Mouse (Mus musculus) heart, adult 18-20 months (tissue): ENCODE results near the gene Ttc26. TPM values are rescaled to one million over a fixed set of nuclear protein-coding genes. Genes with fewer than 3 reads are reported as not detected.

Source experiments
- DNase-seq, 2 experiments: peaks; one replicate each; pipeline ENCODE4 v3.0.0; 2021 to 2022; ENCODE audit warnings: mixed read lengths in 1 of 2
- long read RNA-seq, 2 experiments: library from polyadenylated mRNA; stranded (forward); transcript quantifications; one replicate each; pipeline ENCODE4 v2.0.0; 2021
- total RNA-seq, 2 experiments: library from RNA; stranded (reverse); gene quantifications; 2 replicates each; pipeline ENCODE4 v1.2.3; 2021

The Ttc26 gene
- total RNA-seq: 1 to 10 TPM; 1.7 to 2.4 TPM
- long read RNA-seq, experiment 1, full-length matches to known transcripts: 1 of 2 reads
- long read RNA-seq, experiment 1, partial matches to known transcripts: 1 of 2 reads
- long read RNA-seq, experiment 1, other reads (novel, unspliced or antisense): 0 of 2 reads
- long read RNA-seq, experiment 2: 0 reads

DNA sequence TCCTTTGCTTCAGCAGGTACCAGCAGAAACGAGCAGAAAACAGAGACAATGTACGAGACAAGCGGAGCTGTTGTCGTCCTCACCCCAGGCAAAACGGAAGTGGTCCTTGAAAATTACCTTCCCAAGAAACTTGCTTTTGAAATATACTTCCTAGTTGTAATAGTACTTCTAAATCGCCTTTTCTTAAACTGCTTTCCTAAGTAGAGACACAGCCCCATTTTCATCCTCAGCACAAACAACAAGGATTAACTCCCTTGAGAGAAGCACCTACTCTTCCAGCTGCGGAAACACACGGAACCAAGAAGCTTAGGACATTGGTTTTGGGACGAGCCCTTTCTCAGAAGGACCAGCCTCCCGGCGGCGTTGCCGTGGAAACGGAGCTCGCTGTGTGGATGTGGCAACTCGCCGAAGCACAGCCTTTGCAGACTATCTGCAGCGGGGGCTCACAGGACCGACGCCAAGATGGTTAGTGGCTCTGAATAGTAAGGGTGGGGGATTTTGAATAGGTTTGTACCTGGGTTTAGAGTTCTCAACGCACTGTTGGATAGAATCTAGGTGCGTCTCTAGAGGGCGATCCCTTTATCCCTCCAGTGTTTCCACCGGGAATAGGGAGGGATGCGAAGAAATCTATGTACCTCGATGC lies at the start of gene Ttc26:
Gene Ttc26 (plus strand): TSS at position 341 of the 643 bp plus-strand sequence.
- DNase-seq: peak; percentile 82 to 93

DNA sequence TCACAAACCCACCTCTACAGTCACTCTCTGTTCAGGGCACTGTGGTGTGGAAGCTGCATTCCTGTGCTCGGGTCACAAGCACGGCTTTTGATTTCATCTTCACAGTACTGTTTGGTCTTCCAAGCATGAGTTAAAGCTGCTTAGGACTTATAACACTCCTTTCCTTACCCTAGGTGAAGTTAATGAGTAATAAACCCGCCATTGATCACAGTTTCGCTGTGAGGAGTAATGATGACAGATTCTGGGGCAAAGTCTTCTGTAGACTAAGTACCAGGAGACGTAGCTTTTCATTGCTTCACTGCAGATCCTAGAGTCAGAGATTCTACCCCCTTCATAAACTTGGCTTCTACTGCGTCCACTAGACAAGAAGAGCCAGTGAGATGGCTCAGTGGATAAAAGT lies 46.0 kb upstream of the Ttc26 start:
- no peak for DNase-seq

DNA sequence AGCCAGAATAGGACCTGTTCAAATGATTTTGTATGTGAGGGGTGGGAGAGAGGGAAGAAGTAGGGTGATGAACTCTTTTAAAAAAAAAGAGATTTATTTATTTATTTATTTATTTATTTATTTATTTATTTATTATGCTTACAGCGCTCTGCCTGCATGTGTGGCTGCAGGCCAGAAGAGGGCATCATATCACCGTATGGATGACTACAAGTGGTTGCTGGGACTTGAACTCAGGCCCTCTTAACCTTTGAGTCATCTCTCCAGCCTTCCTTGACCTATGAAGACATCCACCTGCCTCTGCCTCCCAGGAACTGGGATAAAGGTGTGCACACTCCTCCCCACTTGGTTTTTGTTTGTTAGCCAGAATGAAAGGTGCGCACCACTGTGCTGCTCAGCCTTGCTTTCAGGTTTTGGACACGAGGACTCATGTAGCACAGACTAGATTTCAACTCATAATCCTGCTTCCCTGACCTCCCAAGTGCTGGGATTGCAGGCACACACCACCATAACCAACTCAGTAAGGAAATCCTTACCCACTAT lies 44.0 kb upstream of the Ttc26 start:
- DNase-seq: peak in 1 of 2 experiments; percentile 17

DNA sequence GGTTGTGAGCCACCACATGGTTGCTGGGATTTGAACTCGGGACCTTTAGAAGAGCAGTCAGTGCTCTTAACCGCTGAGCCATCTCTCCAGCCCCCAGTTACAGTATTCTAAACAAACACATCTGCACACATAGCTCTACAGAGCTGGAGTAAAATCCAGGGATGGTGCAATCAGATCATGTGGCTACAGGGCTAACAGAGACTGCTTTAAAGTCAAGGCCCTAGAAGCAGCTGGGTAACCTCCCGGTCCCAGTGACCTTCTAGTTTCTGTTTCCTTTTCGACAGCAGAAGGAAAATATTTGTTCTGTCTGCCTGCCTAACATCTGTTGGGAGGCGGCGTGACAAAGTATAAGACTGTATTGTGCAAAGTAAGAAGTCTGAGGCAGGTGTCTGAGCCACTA lies 43.3 kb upstream of the Ttc26 start:
- peak; percentile 63 to 76 for DNase-seq

DNA sequence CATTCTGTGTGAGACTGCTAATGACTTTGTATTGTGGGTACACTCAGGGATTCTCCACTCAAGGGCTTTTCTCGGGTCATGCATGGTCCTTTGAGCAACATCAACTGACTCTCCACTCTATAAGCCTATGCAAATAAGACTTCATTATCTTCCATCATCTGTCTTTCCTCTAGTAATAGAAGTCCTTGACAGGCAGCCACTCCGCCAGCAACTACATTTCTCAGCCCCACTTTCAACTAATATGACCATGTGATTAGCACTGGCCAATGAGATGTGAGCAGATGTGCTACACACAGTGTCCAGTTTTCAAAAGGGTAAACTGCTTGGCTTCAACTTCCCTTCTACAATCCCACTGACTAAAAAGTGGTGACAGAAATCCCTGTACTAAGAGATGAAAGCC lies 42.2 kb upstream of the Ttc26 start:
- no peak for DNase-seq

DNA sequence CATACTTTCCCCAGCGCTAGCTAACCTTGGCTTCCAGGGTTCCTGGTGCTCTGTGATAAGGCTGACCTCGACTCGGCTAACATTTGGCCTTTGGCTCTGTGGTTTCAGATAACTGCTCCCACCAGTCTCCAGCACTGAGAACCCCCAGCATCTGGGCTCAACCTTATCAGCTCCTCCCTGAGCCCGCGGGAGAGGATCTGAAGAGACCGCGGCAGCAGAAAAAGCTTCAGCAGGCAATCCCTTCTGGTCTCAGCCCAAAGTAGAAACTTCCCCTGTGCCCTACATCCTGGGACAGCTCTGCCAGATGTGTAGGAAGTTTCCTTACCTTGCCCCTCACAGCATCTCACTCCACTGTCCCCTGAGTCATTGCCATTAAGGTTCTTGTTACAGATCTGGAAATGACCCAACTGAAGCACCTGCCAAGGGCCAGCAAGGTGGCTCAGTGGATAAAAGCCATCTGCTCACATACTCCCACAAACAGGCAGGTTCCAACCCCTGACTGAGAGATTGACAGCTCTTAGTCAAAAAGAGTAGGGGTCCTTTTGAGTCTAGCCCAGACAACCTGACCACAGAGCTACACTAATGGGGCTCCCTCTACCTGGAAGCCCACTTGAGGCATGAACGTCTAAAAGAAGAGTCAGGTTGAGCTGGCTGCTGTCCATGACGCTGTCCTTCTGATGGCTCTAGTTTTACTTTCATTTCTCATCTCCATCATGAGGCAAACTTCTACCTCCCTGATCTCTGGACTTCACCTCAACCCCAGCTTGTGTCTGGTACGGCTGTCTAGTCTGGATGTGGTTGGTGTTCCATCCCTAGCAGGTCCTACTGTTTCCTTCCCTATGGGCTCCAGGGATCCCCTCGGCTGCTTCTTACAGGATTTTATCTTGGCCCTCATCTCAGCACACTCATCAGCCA lies 39.3 kb upstream of the Ttc26 start:
- DNase-seq: peak in 1 of 2 experiments; percentile 13

DNA sequence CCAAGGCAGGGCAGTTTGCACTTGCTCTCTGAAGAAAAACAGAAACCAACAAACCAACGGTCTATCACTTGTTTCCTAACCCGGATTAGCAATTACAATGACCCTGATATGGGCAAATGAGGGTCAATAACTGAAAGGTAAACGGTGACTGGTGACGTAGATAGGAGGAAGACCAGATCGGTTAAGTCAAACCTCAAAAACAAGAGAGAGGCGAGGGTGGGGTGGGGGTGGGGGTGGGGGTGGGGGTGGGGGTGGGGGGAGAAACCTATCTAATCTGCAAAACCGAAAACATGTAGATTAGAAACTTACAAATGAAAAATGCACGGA lies 38.6 kb upstream of the Ttc26 start:
- DNase-seq: no peak

DNA sequence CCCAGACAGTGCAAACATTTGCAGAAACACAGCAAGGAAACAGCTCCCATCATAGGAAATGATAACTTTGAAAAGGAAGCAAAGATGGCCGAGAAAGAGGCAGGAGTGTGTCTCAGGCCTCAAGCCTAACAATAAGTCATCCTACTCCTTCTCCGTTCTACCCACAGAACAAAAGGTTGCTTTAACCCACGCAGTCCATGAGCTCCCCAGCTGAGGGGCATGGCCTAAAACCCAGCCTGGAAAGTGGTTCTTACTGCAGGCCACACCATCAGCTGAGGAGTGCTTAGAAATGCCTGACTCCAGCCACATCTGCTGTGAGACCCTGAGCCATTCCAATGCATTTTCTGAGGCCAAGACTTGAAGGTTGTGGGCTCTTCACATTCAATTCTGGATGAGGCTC lies 37.7 kb upstream of the Ttc26 start:
- DNase-seq: no peak

DNA sequence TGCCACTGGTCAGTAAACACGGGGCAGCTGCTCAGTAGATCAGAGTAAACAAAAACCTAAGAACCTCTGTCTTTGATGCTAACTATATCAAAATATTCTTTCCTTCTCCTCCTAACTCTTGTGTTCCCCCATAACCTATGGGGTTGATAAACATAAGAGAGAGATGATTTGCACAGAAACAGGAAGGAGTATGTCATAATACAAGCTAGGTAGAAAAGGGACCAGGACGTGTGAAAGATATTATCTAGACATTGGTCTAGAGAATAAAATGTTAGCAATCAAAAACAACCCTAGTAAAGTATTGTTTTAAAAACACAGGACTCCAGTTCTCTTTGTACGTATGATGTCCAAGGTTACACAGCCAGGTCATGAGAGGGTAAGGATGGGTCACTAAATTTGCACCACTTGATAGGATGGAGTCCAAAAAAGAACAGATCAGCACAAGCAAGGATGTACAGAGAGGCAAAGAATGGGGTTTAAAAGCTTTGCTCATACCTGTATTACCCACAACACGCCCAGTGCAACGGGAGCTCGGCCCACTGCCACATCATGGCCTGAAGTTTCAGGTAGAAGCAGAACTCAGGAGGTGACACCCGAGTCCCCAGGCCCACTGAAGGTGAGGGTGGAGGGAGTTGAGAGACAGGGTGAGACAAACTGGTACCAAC lies 37.1 kb upstream of the Ttc26 start:
- DNase-seq: no peak

DNA sequence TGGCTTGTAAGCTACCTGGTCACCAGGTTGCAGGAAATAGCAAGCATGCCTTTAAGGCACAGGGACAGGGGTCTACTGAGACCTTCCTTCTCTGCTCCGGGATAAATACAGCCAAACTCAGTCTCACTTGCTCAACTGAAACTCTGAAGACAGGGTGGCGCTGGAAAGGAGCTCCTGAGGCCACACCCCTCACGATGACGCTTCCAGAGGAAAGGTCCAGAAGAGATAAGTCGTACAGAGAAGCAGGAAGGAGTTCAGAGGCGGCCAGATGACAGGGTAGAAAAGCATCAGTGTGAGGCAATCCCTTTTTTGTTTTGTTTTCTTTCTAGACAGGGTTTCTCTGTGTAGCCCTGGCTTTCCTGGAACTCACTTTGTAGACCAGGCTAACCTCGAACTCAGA lies 35.5 kb upstream of the Ttc26 start:
- DNase-seq: peak; percentile 83 to 89

DNA sequence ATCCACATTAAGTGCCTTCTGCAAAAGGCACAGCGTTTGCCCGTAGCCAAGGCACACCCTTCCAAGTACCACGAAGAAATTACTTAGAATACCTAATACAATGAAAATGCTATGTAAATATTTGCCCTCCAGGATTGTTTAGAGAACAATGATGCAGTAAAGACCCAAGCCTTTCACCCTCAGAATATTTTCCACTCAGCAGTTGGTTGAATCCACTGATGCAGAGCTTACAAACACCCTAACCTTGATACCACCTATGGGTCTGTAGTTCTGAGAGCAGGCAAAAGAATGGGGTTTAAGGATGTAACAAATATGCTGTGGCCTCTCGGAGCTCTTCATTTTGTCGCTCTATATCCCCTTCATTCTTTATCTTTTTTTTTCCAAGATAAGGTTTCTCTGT lies 33.4 kb upstream of the Ttc26 start:
- DNase-seq: no peak

DNA sequence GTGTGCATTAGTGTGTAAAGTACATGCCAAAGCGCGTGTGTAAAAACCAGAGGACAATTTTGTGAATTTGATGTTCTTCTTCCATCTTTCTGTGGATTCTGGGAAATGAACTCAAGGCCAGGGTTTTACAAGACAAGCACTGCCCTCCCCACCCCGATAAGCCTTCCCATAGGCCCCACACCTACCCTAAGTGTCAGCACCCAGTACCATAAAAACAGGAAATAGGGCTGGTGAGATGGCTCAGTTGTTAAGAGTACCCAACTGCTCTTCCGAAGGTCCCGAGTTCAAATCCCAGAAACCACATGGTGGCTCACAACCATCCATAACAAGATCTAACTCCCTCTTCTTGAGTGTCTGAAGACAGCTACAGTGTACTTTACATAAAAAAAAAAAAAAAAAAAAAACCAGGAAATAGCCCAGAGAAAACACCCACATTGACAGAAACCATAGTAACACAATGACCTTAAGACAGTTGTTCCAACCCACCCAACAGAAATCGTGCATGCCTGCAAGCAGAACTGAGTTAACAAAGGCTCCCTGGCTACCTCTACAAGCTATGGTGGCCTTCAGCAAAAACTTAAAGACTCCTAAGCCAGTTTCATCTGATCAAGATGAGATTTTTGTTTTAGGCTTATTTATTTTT lies 32.3 kb upstream of the Ttc26 start:
- no peak for DNase-seq

DNA sequence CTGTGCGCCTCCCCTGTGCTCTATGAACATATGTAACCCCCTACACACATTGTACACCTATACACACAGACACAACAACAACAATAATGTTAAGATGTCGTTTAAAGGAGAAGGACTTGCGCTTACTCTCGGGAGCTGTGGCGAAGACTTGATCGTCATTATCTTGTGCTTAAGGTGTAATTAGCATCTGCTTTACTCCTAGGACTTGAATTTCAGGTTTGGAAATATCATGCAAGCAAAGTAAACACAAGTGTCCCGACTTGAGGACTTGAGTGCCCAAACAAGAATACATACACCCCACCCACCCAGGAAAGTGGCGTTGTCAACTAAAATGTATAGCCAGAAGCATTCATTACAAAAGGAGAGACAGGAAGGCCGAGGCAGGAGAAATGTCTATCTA lies 31.5 kb upstream of the Ttc26 start:
- DNase-seq: no peak

DNA sequence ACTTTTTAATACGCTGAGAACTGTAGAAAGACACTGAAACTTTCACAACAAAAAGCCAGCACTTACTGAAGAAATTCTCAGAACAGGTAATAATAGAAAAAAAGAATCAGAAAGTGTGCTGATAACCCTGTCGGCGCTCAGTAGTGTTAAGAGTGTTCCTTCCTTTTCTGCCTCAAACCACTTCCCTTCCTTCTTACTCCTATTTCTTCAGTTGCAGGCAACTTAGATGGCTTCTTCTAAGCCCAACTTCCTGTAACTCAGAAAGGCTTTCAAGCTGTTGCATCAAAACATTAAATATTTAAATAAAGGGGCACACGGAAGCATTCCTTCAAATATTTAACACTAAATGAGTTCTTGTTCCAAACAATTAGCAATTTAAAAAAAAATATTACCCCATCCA lies 29.3 kb upstream of the Ttc26 start:
- DNase-seq: no peak

DNA sequence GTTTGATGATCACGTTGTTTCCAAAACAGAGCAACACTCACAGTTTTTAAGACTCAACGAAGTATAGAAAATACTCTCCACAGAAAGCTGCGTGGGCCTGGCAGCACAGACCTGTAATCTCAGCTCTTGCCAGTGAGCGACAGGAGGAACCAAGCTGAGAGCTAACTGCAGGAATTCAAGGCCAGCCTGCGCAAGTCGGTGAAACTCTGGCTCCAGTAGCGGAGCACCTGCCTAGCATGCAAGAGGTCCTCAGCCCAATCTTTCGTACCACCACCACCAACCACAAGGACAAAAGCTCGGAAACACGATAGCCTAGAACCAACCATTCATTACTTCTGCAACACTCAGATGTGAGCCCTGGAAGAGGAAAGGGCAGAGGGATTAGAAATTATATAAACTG lies 28.8 kb upstream of the Ttc26 start:
- DNase-seq: no peak

DNA sequence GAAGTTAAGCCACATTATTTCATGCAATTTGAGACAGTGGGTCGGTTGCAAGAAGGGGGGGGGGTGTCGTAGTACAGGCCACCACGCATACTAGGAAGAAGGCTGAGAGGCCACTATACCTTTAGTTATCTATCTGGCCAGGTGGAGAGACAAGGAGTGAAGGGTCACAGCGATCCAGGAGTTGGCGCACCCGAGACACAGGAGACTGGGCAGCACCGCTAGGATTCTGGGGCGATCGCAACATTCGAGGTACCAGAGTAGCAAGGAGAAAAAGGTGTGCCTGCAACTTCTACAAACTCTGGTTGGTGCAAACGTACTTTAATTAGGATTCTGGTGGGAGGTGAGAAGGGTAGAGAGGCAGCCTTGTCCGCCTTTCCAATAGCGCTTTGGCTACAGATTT lies 28.1 kb upstream of the Ttc26 start:
- DNase-seq: no peak

DNA sequence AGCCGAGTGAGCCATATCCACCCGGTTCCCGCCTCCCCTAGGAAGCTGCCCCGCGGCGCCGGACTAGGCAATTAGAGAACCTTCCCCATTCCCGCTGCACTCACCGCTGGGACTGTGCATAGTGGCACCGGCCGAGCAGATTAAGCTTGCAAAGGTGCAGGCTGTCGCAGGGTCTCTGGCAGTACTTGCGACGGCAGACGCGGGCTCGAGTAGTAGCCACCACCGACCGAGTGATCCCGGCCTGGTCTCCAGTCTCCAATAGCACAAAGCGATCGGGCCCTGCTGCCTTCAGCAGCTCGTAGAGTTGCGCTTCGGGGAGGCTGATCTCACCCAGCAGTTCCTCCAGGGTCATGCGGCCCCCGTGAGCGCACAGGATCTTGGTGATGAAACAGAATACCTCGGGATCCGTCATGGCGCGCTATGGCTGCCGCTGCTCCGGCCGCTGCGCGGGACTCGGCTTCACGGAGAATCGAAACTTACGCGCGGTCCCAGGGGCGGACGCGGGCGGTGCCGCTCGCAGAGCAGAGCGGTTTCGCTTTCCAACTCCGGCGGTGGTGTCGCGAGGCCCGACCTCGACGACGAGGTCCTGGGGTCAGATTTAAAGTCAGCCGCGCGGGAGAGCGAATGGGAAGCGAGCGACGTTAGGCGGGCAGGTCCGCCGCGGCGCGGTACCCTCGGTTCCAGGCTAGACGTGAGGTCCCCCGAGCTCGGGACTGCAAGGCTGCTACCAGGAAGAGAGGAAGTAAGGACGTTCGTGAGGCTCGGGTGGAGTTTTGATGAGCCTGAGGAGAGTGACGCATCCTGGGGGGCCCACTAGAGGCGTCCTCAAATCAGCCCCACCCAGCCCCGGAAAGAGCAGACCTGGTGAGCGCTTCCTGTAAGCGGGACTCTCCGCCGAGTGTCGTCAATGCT lies 27.2 kb upstream of the Ttc26 start, which contains the start of gene Zc3hav1:
Gene Zc3hav1 (minus strand): TSS at position 793 of the 912 bp plus-strand sequence.
- DNase-seq: peak; percentile 90 to 93

DNA sequence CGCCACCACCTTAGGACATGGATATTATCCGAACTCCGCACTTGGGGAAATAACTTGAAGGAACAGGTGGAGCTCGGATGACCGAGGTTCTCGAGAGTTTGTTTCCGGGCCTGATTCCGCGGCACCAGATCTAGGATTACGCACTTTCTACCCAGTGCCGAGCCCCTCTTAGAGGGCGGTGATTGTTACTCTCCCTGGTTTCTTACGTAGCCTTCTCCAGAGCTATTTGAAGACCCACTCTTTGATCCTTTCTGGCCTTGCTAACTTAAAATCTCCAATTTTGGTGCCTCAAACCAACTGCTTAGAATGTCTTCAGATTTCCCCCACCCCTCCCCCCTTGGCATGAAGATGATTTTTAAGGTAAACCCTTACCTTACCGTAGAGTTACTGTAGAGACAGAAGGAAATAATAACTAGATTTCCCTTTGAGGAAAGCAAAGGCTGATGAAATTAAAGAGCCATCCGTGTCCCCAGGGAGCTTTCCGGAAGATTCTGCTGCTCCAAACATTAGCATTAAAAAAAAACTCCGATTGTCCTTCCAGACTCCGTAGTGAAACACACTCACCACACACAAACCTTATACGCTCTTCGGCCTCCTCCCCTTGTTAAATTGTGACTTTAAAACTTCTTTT lies 26.4 kb upstream of the Ttc26 start:
- DNase-seq: peak in 1 of 2 experiments; percentile 28

DNA sequence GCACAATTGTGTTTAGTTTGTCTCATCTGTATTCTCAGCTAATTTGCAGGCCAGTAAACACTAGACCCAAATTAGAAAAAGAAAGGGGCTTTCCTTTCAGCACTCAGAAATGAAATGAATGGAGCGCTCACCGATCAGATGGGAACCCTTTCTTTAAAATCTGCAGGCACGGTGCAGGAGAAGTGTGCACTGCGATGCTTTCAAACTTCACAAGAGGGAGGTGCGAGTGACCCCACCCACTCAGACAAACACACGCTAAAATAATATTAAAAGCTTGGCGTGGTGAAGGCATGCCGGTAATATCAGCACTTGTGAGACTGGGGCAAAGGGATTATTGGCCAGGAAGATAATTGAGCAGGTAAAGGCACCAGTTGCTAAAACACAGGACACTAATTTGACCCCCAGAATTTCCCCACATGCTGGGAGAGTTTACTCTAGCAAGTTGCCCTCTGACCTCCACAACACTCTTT lies 25.9 kb upstream of the Ttc26 start:
- peak in 1 of 2 experiments; percentile 51 for DNase-seq

DNA sequence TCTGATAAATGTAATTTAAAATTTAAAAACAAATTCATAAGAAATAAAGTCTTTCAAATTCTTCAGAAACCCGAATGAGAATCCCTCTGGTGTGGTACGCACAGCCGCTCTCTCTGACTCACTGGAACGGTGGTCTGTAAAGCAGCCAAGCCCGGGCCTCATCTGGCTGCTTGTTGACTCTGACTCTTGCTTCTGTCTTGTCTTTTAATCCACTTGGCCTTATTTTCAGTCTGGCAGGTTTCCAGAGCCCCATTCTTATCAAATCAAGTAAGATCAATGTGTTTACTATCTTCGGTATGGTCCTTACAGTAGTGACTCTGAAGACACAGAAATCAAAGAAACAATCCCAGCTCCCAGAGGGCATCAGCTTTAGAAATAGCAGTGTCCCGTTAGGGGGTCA lies 25.4 kb upstream of the Ttc26 start:
- peak in 1 of 2 experiments; percentile 31 for DNase-seq
